Mouse (Mus musculus) hindbrain, embryonic 13.5 days (tissue): Measurements from ENCODE around the gene Cldn4. TPM values are rescaled to one million over a fixed set of nuclear protein-coding genes. Genes with fewer than 3 reads are reported as not detected.
"Not testable (repeated sequence)": the region's sequence is repeated elsewhere in the genome, so short reads cannot be mapped to it uniquely, and the experiment has no call there.

Source experiments
- ATAC-seq: fragments of 200-750 bp; cut with Nextera tagmentation; 2 replicates; pipeline ENCODE4 v1.8.0; 2017; ENCODE audit warnings: moderate TSS enrichment; ENCODE audit not compliant: low FRiP score
- H3K27ac ChIP-seq: fragments of 300-500 bp; sonication (generic); 2 replicates; pipeline ENCODE4 v1.5.1; 2015; ENCODE audit warnings: inconsistent platforms, mild to moderate bottlenecking, moderate library complexity
- H3K27me3 ChIP-seq: fragments of 300-500 bp; sonication (generic); 2 replicates; pipeline ENCODE4 v1.6.1; 2015; ENCODE audit warnings: mild to moderate bottlenecking, inconsistent platforms
- H3K36me3 ChIP-seq: fragments of 300-500 bp; sonication (generic); 2 replicates; pipeline ENCODE4 v1.6.1; 2015; ENCODE audit warnings: mild to moderate bottlenecking, inconsistent platforms
- H3K4me1 ChIP-seq: fragments of 300-500 bp; sonication (generic); replicated peaks from 2 replicates; pipeline ENCODE4 v1.6.1; 2015; ENCODE audit warnings: inconsistent platforms
- H3K4me2 ChIP-seq: fragments of 300-500 bp; sonication (generic); 2 replicates; pipeline ENCODE4 v1.6.1; 2015; ENCODE audit warnings: inconsistent platforms, mild to moderate bottlenecking, moderate library complexity
- H3K4me3 ChIP-seq: fragments of 300-500 bp; sonication (generic); 2 replicates; pipeline ENCODE4 v1.5.1; 2015; ENCODE audit warnings: mild to moderate bottlenecking, inconsistent platforms
- H3K9ac ChIP-seq: fragments of 300-500 bp; sonication (generic); 2 replicates; pipeline ENCODE4 v1.6.1; 2015; ENCODE audit warnings: mild to moderate bottlenecking, inconsistent platforms
- H3K9me3 ChIP-seq: fragments of 300-500 bp; sonication (generic); 2 replicates; pipeline ENCODE4 v1.6.1; 2016; ENCODE audit warnings: inconsistent platforms
- WGBS: fragments of 180-500 bp; shearing (Covaris S2); methylation state at CpG from one replicate; pipeline ENCODE4 v1.1.7; 2015; 5-methylcytosine and 5-hydroxymethylcytosine counted together
- polyA plus RNA-seq: library from polyadenylated mRNA; unstranded; fragments of >200 nt; fragmentation: Nextera tagmentation; extraction: Ambion mirVana; gene quantifications from 2 replicates; pipeline ENCODE4 v1.2.1, GENCODE M21; 2015

Gene Cldn4
- polyA plus RNA-seq, 1 experiment from 2014 or later, result not detected

DNA sequence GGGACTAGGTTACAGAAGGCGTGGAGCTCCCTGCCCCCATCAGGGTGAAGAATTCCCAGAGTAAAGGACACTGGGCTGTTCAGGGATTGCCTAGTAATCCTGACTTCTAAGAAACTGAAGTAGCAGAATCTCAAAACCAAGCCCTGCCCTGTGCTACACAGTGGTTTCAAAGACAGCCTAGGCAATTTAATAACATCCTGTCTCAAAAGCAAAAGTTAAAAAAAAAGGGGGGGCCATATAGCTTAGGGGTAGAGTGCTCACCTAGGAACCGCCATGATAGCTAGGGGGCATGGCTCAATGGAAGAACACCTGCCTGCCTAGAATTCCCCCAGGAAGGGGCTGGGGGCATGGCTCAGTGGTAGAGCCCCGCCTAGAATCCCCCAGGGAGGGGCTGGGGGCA is 7.7 kb downstream of the Cldn4 start:
- Histone ChIP-seq H3K4me2 (no peak overlapping the region), H3K4me1 (no peaks in the 10 kb centered on the region), H3K9me3 (no peaks in the 10 kb centered on the region), H3K27me3 (peaks cover 5% of the 10 kb centered on the region), H3K9ac (no peak overlapping the region), H3K4me3 (no peak overlapping the region), H3K27ac (no peak overlapping the region), H3K36me3 (no peaks in the 10 kb centered on the region)
- ATAC-seq, result no peak
- 80% methylated on average over 3 of the region's 3 CpGs for WGBS

DNA sequence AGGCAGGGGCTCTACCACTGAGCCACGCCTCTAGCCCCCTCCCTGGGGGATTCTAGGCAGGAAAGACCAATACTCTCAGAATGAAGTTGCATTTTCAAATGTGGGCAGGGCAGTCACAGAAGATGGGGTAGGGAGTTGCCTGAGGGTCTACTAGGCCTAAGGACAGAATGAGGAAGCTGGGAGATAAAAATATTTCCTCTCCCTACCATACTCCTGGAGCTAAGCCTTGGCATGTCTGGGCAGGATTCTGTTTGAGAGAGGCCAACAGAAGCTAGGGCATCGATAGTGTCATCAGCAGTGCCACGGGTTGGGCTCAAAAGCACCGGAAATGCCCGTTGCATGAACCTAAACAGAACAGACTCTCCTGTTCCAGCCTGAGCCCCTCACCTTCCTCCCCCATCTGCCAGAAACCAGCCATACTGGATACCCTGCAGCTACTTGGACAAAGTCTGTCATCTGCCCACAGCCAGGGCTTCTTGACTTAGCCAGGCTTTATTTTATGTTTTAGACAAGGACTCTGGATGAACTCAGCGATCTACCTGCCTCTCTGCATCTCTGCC is 10.0 kb downstream of the Cldn4 start:
- WGBS, result 89% methylated on average over 6 of the region's 6 CpGs
- H3K9ac ChIP-seq, result no peak overlapping the region
- H3K9me3 ChIP-seq, result no peaks in the 10 kb centered on the region
- no peak overlapping the region for H3K4me3 ChIP-seq
- H3K27me3 ChIP-seq, result no peaks in the 10 kb centered on the region
- no peak overlapping the region for H3K27ac ChIP-seq
- ATAC-seq, result no peak
- no peaks in the 10 kb centered on the region for H3K36me3 ChIP-seq
- peaks cover 6% of the 10 kb centered on the region; the same call in 1 of the 2 replicates for H3K4me1 ChIP-seq
- H3K4me2 ChIP-seq, result no peak overlapping the region

DNA sequence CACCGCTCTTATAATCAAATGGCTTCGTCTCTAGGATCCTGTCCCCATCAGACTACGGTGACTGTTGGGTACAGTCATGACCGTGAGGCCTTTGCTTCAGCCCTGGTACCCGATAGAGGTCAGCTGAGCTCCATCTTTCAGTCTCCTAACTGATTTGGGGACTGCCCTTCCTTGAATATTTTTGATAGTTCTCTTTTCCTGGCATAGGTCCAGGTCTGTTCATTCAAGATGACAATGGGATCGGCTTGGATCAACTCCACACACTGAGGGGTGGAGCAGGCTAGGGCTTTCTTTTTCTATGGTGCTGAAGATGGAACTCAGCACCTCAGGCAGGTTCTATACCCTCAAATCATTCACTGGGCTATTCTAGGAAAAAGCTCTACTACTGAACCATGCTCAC is 10.7 kb downstream of the Cldn4 start:
- no peak for ATAC-seq
- H3K36me3 ChIP-seq, result no peaks in the 10 kb centered on the region
- no peaks in the 10 kb centered on the region for H3K9me3 ChIP-seq
- H3K4me3 ChIP-seq, result no peak overlapping the region
- peaks cover 6% of the 10 kb centered on the region; the same call in 1 of the 2 replicates for H3K4me1 ChIP-seq
- no peak overlapping the region for H3K4me2 ChIP-seq
- H3K27ac ChIP-seq, result no peak overlapping the region
- no peaks in the 10 kb centered on the region for H3K27me3 ChIP-seq
- WGBS, result 95% methylated on average over 6 of the region's 6 CpGs
- H3K9ac ChIP-seq, result no peak overlapping the region

DNA sequence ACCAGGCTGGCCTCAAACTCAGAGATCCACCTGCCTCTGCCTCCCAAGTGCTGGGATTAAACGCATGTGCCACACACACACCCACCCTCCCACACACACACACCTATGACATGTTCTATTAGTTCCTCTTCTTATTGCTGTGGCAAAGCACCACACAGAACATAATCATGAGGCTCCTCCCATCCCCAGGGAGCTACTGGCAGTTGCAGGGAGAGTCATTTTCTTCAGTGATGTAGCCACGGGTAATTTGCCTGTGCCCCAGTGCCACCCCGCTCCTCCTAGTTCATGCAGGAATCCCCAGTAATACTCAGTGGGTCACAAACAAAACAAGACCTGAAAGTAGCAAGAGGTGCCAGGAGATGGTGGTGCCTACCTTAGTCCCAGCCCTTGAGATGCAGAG is 12.1 kb downstream of the Cldn4 start:
- Histone ChIP-seq H3K4me2 (no peak overlapping the region), H3K4me3 (no peak overlapping the region), H3K9ac (no peak overlapping the region), H3K36me3 (no peaks in the 10 kb centered on the region), H3K27ac (no peak overlapping the region), H3K4me1 (peaks cover 6% of the 10 kb centered on the region; the same call in 1 of the 2 replicates), H3K9me3 (no peaks in the 10 kb centered on the region), H3K27me3 (0 out of 2 replicates have a peak, but pooled peaks cover 5% of the 10 kb centered on the region)
- ATAC-seq, result no peak
- WGBS, result 86% methylated on average over 3 of the region's 3 CpGs

DNA sequence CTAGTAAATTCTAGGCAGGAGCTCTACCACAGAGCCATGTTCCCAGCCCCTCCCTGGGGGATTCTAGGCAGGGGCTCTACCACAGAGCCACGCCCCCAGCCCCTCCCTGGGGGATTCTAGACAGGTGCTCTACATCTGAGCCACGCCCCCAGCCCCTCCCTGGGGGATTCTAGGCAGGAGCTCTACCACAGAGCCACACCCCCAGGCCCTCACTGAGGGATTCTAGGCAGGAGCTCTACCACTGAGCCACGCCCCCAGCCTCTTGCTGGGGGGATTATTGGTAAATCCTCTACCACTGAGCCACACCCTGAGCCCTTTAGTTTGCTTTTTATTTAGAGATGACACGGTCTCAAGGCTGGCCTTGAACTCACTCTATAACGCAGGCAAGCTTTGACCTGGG is 13.0 kb downstream of the Cldn4 start:
- H3K27ac ChIP-seq, H3K4me1 ChIP-seq, H3K4me3 ChIP-seq, H3K4me2 ChIP-seq, H3K27me3 ChIP-seq, ATAC-seq, H3K9me3 ChIP-seq, H3K9ac ChIP-seq, H3K36me3 ChIP-seq: not testable (repeated sequence)
- WGBS, result 93% methylated on average over 5 of the region's 5 CpGs

DNA sequence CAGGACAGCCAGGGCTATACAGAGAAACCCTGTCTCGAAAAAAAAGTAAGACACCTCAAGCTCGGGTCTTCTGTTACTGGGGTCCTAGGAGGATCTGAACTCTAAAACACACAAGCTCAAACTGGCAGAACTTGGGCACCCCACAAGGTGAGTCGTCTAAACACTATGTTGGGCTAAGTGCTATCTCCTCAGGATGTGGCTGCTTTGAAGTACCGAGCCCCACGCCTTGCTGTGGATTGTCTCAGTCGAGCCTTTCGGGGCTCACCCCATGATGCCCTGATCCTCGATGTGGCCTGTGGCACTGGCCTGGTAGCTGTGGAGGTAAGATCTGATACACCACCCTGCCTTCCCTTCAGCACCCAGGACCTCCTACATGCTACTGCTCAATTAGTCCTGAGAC is 13.5 kb downstream of the Cldn4 start:
- H3K4me2 ChIP-seq, result peak overlapping the region; percentile 90
- no peaks in the 10 kb centered on the region for H3K9me3 ChIP-seq

DNA sequence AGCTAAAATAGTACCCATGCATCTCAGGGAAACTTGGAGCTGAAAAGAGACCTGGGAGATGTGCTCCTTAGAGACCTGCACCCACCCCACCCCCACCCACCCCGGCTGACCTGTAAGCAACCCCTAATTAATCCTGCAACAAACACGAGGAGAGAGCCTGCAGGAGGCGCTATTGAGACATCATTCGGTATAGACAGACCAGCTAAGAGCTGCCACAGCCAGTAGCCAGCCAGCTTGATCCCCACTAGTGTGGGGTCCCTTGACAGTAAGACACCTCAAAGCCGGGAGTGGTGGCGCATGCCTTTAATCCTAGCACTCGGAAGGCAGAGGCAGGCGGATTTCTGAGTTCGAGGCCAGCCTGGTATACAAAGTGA is 13.8 kb downstream of the Cldn4 start:
- Histone ChIP-seq H3K36me3 (no peaks in the 10 kb centered on the region), H3K9me3 (no peaks in the 10 kb centered on the region), H3K9ac (peak overlapping the region; percentile 81), H3K4me3 (peak overlapping the region; percentile 64), H3K4me2 (peak overlapping the region; percentile 90), H3K4me1 (peaks cover 6% of the 10 kb centered on the region; the same call in 1 of the 2 replicates), H3K27me3 (0 out of 2 replicates have a peak, but pooled peaks cover 7% of the 10 kb centered on the region), H3K27ac (no peak overlapping the region)
- ATAC-seq, result peak; percentile 32; the same call in 1 of the 2 replicates
- 54% methylated on average over 9 of the region's 9 CpGs for WGBS

More for the DNA sequence above, 13.5 kb downstream of the Cldn4 start:
- Histone ChIP-seq H3K27ac (no peak overlapping the region), H3K4me3 (no peak overlapping the region), H3K27me3 (0 out of 2 replicates have a peak, but pooled peaks cover 7% of the 10 kb centered on the region), H3K9ac (no peak overlapping the region), H3K36me3 (no peaks in the 10 kb centered on the region), H3K4me1 (peaks cover 6% of the 10 kb centered on the region; the same call in 1 of the 2 replicates)
- 87% methylated on average over 8 of the region's 8 CpGs for WGBS
- ATAC-seq, result no peak

DNA sequence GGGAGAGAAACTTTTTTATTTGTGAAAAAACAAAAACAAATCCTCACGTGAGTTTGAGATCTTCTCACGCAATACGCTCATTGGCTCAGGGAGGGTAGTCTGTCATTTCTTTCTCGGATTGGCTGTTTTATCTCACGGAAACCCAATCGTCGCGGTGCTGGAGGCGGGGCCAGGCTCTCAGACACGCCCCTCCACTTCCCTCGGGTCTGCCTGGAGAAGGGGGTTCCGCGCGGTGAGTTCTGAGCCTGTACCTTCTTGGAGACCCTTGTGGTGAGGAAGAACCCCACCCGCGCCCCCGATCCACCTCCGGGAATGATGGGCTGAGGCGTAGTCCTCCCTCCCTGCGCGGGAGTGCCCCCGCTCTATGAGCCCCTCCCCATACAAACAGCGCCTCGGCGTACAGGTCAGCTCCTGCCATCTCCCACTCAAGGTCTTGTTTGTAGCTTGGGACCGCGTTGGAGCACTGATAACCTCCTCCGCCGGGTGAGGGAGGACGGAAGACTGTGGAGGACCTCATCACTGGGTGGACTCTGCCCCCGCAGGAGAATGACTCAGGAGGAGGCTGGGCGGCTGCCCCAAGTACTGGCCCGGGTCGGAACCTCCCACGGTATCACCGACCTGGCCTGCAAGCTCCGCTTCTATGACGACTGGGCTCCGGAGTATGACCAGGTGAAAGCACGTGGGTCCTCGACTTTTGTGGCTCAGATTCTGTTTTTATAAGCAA is 14.4 kb downstream of the Cldn4 start, which contains the start of gene Mettl27:
Gene Mettl27 (plus strand): TSS at position 190 of the 724 bp plus-strand sequence.
- Histone ChIP-seq H3K4me1 (peaks cover 6% of the 10 kb centered on the region; the same call in 1 of the 2 replicates), H3K4me3 (peak within 1 kb of the TSS; percentile 64), H3K9me3 (no peaks in the 10 kb centered on the region), H3K27me3 (0 out of 2 replicates have a peak, but pooled peaks cover 7% of the 10 kb centered on the region), H3K27ac (peak within 1 kb of the TSS; percentile 50; the same call in 1 of the 2 replicates), H3K4me2 (peak within 1 kb of the TSS; percentile 90), H3K9ac (peak within 1 kb of the TSS; percentile 81), H3K36me3 (no peaks in the 10 kb centered on the region)
- under 1% methylated on average over 41 of the region's 41 CpGs for WGBS
- peak; percentile 94 for ATAC-seq

DNA sequence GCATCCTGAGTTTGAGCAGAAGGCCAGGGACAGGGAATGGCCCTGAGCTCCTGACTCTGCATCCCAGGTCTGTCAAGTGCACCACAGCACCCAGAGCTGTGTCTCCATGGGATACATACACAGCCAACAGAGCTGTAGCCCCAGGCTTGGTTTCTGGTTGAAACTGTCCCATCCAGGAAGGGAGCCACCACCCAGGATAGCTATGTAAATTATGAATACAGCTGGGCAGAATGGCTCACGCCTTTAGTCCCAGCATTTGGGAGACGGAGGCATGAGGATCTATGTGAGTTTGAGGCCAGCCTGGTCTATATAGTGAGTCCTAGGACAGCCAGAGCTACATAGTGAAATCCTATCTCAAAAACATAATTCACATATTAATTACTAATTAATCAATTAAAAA is 16.7 kb downstream of the Cldn4 start:
- ATAC-seq, result no peak
- H3K36me3 ChIP-seq, result no peaks in the 10 kb centered on the region
- no peak overlapping the region for H3K4me3 ChIP-seq
- WGBS, result 85% methylated on average over 2 of the region's 2 CpGs
- H3K4me2 ChIP-seq, result no peak overlapping the region
- peaks cover 6% of the 10 kb centered on the region; the same call in 1 of the 2 replicates for H3K4me1 ChIP-seq
- H3K27ac ChIP-seq, result no peak overlapping the region
- H3K27me3 ChIP-seq, result 0 out of 2 replicates have a peak, but pooled peaks cover 7% of the 10 kb centered on the region
- H3K9ac ChIP-seq, result no peak overlapping the region
- no peaks in the 10 kb centered on the region for H3K9me3 ChIP-seq

DNA sequence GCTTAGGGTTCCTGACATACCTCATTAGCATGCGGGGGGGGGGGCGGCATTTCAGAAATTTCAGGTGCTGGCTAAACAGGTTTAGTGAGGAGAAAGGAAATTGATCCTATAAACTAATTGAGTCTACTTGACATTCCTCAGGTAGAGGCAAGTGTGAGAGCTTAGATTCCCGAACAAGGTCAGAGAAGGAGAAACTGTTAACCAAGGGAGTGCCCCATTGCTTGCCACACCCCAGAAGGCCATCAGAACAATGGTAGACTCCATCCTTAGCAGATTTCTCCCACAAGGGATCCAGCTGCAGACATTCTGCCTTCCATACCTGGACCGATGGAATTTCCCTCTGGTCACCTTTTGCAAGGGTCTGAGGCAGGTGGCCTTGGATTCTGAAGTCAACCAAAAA is 20.0 kb downstream of the Cldn4 start:
- no peak for ATAC-seq
- Histone ChIP-seq H3K9me3 (no peaks in the 10 kb centered on the region), H3K4me3 (no peak overlapping the region), H3K9ac (no peak overlapping the region), H3K36me3 (no peaks in the 10 kb centered on the region), H3K27me3 (0 out of 2 replicates have a peak, but pooled peaks cover 7% of the 10 kb centered on the region), H3K4me2 (no peak overlapping the region), H3K27ac (no peak overlapping the region), H3K4me1 (no peaks in the 10 kb centered on the region)
- WGBS, result 84% methylated on average over 4 of the region's 4 CpGs

DNA sequence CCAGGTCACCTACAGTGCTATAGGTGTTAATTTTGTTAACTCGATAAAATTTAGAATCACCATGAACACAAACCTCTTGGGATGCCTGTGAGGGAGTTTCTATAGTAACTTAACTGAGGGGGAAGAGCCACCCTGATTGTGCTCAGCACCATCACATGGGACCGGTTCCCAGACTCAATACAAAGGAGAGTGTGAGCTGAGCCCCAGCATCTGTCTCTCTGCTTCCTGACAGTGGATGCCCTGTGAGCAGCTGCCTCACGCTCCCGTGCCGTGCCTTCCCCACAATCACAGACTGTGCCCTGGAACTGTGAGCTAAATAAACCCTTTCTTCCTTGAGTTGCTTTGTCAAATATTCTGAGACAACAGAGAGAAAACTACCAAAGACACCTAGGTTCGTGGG is 23.6 kb downstream of the Cldn4 start:
- no peak overlapping the region for H3K4me3 ChIP-seq
- no peak overlapping the region for H3K9ac ChIP-seq
- no peak overlapping the region for H3K4me2 ChIP-seq
- no peak overlapping the region for H3K27ac ChIP-seq
- no peaks in the 10 kb centered on the region for H3K36me3 ChIP-seq
- 56% methylated on average over 6 of the region's 6 CpGs for WGBS
- H3K27me3 ChIP-seq, result no peaks in the 10 kb centered on the region
- no peak for ATAC-seq
- no peaks in the 10 kb centered on the region for H3K9me3 ChIP-seq
- H3K4me1 ChIP-seq, result no peaks in the 10 kb centered on the region

DNA sequence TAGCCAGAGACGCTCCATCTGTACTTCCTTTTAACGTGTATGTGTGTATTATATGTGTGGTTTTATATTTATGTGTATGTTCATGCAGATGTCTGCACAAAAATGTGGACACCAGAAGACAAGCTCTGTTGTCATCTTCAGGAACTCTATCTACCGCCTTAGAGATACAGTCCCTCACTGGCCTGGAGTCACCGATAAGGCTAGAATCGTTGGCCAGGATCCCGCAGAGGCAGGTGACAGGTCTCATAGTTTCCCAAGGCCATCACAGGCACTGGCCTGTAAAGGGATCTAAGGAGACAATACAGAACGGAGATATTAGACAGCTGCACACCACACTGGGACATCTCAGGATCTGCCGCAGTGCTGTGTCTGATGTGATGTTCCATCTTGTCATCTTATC is 25.6 kb downstream of the Cldn4 start:
- WGBS, result 93% methylated on average over 8 of the region's 8 CpGs
- H3K9ac ChIP-seq, result no peak overlapping the region
- no peak for ATAC-seq
- H3K4me1 ChIP-seq, result no peaks in the 10 kb centered on the region
- H3K4me2 ChIP-seq, result no peak overlapping the region
- no peaks in the 10 kb centered on the region for H3K36me3 ChIP-seq
- no peak overlapping the region for H3K4me3 ChIP-seq
- H3K9me3 ChIP-seq, result 0 out of 2 replicates have a peak, but pooled peaks cover 6% of the 10 kb centered on the region
- H3K27me3 ChIP-seq, result no peaks in the 10 kb centered on the region
- no peak overlapping the region for H3K27ac ChIP-seq
